ENCODE assay signal across 26 mouse cellular contexts in genomic region chr12:5996672-5997071, GRCm38 (mm10).
DNase-seq lines count a peak whose midpoint lies in the region; ATAC-seq and TF ChIP-seq lines count a peak whose summit lies in the region.
"Had no signal": no experiment of that assay in that cellular context is flagged by ENCODE, and none has a peak within 500 bp of the region (broad histone marks: within the 10 kb centered on the region; RNA-seq: fewer than 3 reads in every experiment).

No protein-coding gene starts in this region.

- ATAC-seq in hindbrain, postnatal 0 days = peak; percentile 75
- ATAC-seq in hindbrain, embryonic 14.5 days (ENCODE audit: low FRiP score) = no peak
- ATAC-seq: forebrain, postnatal 0 days; midbrain, embryonic 16.5 days; Patski had no signal

- no peak overlapping the region for H3K27ac ChIP-seq in hindbrain, postnatal 0 days
- H3K27ac ChIP-seq in hindbrain, embryonic 14.5 days = no peak overlapping the region
- H3K27ac ChIP-seq: limb, embryonic 12.5 days; liver, embryonic 15.5 days; midbrain, embryonic 10.5 days; neural tube, embryonic 12.5 days had no signal

- H3K4me2 ChIP-seq in hindbrain, postnatal 0 days (ENCODE audit: low read depth, low read length) = no peak overlapping the region
- H3K4me2 ChIP-seq in hindbrain, embryonic 14.5 days (replicated peaks) = no peak overlapping the region
- H3K4me2 ChIP-seq: limb, embryonic 12.5 days; liver, embryonic 15.5 days; lung, embryonic 14.5 days; neural tube, embryonic 12.5 days had no signal

- peak; percentile 75 to 84 for DNase-seq in cerebellum, postnatal 10 days
- DNase-seq in cerebellum, adult 18-20 months = no peak
- peak; percentile 72 for DNase-seq in hindbrain, postnatal 0 days (ENCODE audit: low spot score)
- no peak for DNase-seq in hindbrain, embryonic 14.5 days (ENCODE audit: low spot score)
- DNase-seq in right cerebral cortex, adult 18-20 months = peak; percentile 29
- DNase-seq in right cerebral cortex, postnatal 36 days (ENCODE audit: low spot score in 2 of 2) = no peak
- DNase-seq in lung, postnatal 10 days = no peak
- DNase-seq: adrenal gland, postnatal 10 days; forebrain, postnatal 0 days; gastrocnemius, postnatal 14 days; heart, postnatal 14 days; kidney, adult 11 months; kidney, postnatal 25 days; lung, embryonic 14.5 days; right cerebral cortex, postnatal 14 days; thymus, adult 18-20 months; thymus, postnatal 25 days had no signal

- H3K9ac ChIP-seq in hindbrain, postnatal 0 days (replicated peaks; ENCODE audit: low read length) = no peak overlapping the region
- no peak overlapping the region for H3K9ac ChIP-seq in hindbrain, embryonic 14.5 days
- H3K9ac ChIP-seq: forebrain, postnatal 0 days; limb, embryonic 12.5 days; liver, embryonic 15.5 days; lung, embryonic 14.5 days; neural tube, embryonic 12.5 days had no signal

- 42% methylated on average over 6 of the region's 6 CpGs for WGBS in hindbrain, postnatal 0 days
- 57% methylated on average over 6 of the region's 6 CpGs for WGBS in hindbrain, embryonic 14.5 days

- H3K9me3 ChIP-seq in hindbrain, postnatal 0 days (ENCODE audit: low read length) = no peaks in the 10 kb centered on the region
- no peaks in the 10 kb centered on the region for H3K9me3 ChIP-seq in hindbrain, embryonic 14.5 days (ENCODE audit: control insufficient read depth, low read length)
- H3K9me3 ChIP-seq: limb, embryonic 12.5 days; liver, embryonic 15.5 days; midbrain, embryonic 10.5 days; neural tube, embryonic 12.5 days had no signal

- H3K36me3 ChIP-seq in hindbrain, postnatal 0 days (ENCODE audit: insufficient read depth, low read length) = no peaks in the 10 kb centered on the region
- no peaks in the 10 kb centered on the region for H3K36me3 ChIP-seq in hindbrain, embryonic 14.5 days (replicated peaks; ENCODE audit: control insufficient read depth, insufficient read depth)
- H3K36me3 ChIP-seq: G1E; limb, embryonic 12.5 days; liver, embryonic 15.5 days; midbrain, embryonic 10.5 days; neural tube, embryonic 12.5 days had no signal

- TF ChIP-seq CTCF in hindbrain, postnatal 0 days (IDR thresholded peaks at IDR 0.05; ENCODE audit: low read depth) = no peak

- no peak overlapping the region for H3K4me3 ChIP-seq in hindbrain, postnatal 0 days (ENCODE audit: low read length)
- H3K4me3 ChIP-seq in hindbrain, embryonic 14.5 days (replicated peaks; ENCODE audit: low read length) = no peak overlapping the region
- H3K4me3 ChIP-seq: erythroblast, embryonic 14.5 days; limb, embryonic 12.5 days; liver, embryonic 15.5 days; midbrain, embryonic 10.5 days; myocyte; neural tube, embryonic 12.5 days had no signal

- no peaks in the 10 kb centered on the region for H3K4me1 ChIP-seq in hindbrain, postnatal 0 days (ENCODE audit: insufficient read depth, low read length)
- no peaks in the 10 kb centered on the region for H3K4me1 ChIP-seq in hindbrain, embryonic 14.5 days (replicated peaks; ENCODE audit: control insufficient read depth, insufficient read depth, low read length)
- H3K4me1 ChIP-seq: limb, embryonic 12.5 days; liver, embryonic 15.5 days; neural tube, embryonic 12.5 days had no signal

- no peaks in the 10 kb centered on the region for H3K27me3 ChIP-seq in hindbrain, postnatal 0 days (ENCODE audit: insufficient read depth, low read length)
- H3K27me3 ChIP-seq in hindbrain, embryonic 14.5 days (ENCODE audit: control insufficient read depth, insufficient read depth, low read length) = no peaks in the 10 kb centered on the region
- H3K27me3 ChIP-seq: limb, embryonic 12.5 days; liver, embryonic 15.5 days; neural tube, embryonic 12.5 days had no signal

Comparison
In these comparisons a context has a peak if more than half of its experiments do, and no peak if none do; other contexts are left out.
1. DNase-seq: peak in cerebellum, postnatal 10 days (2 of 2), hindbrain, postnatal 0 days (single experiment) and right cerebral cortex, adult 18-20 months (single experiment); none in cerebellum, adult 18-20 months (0 of 2), hindbrain, embryonic 14.5 days (single experiment), right cerebral cortex, postnatal 36 days (0 of 2) and lung, postnatal 10 days (single experiment).